Mouse (Mus musculus) liver, postnatal 0 days (tissue): ENCODE measurements at regions not wholly inside any gene's neighbourhood (a gene's known extent, or its start where the extent isn't known, plus 50 kb on each side); places are given as distances from the start of the nearest gene placed in this dataset.

Experiments used
- CTCF ChIP-seq: sonication (generic); IDR thresholded peaks from 2 replicates; pipeline ENCODE4 v1.5.1; 2016; ENCODE audit warnings: antibody characterized with exemption, low read depth
- EP300 ChIP-seq: IDR thresholded peaks from 2 replicates; pipeline ENCODE4 v1.6.1; 2016; ENCODE audit warnings: antibody characterized with exemption, low read depth, mild to moderate bottlenecking

- no peak for TF ChIP-seq EP300
- TF ChIP-seq CTCF, result no peak
These were observed 131.2 kb downstream of the Irx5 start for GRCm38 (mm10) chr8:92488526-92489159.
